Comparison of ENCODE assay signal across 18 mouse cellular contexts in genomic region chr7:31073546-31073945, GRCm38 (mm10). TPM values are rescaled to one million over a fixed set of nuclear protein-coding genes. Genes with fewer than 3 reads are reported as not detected.
"Had no signal": no experiment of that assay in that cellular context is flagged by ENCODE, and none has a peak within 500 bp of the region (broad histone marks: within the 10 kb centered on the region; RNA-seq: fewer than 3 reads in every experiment).

No protein-coding gene starts in this region.

- H3K27me3 ChIP-seq: limb, embryonic 13.5 days; liver, embryonic 12.5 days; liver, embryonic 15.5 days; midbrain, embryonic 12.5 days; neural tube, embryonic 13.5 days had no signal

- ATAC-seq: liver, embryonic 12.5 days; midbrain, embryonic 16.5 days had no signal

- H3K4me1 ChIP-seq: liver, embryonic 12.5 days; liver, embryonic 15.5 days; midbrain, embryonic 12.5 days had no signal

- H3K27ac ChIP-seq: limb, embryonic 13.5 days; liver, embryonic 12.5 days; liver, embryonic 15.5 days; macrophage; midbrain, embryonic 12.5 days; neural tube, embryonic 13.5 days had no signal

- H3K9ac ChIP-seq: limb, embryonic 13.5 days; liver, embryonic 12.5 days; liver, embryonic 15.5 days; midbrain, embryonic 12.5 days; neural tube, embryonic 13.5 days had no signal

- H3K9me3 ChIP-seq: limb, embryonic 10.5 days; limb, embryonic 13.5 days; liver, embryonic 12.5 days; liver, embryonic 15.5 days; midbrain, embryonic 12.5 days; neural tube, embryonic 13.5 days had no signal

- H3K4me3 ChIP-seq: limb, embryonic 10.5 days; limb, embryonic 13.5 days; liver, embryonic 12.5 days; liver, embryonic 15.5 days; midbrain, embryonic 12.5 days; myocyte; neural tube, embryonic 13.5 days had no signal

- DNase-seq: kidney, adult 18-20 months; kidney, adult 9 months; kidney, postnatal 10 days; kidney, postnatal 36 days; liver; lung, postnatal 14 days; thymus, adult 2 months; thymus, postnatal 14 days; thymus, postnatal 4 days had no signal

- H3K4me2 ChIP-seq: limb, embryonic 13.5 days; liver, embryonic 12.5 days; liver, embryonic 15.5 days; midbrain, embryonic 12.5 days; neural tube, embryonic 13.5 days had no signal

- H3K36me3 ChIP-seq: limb, embryonic 10.5 days; limb, embryonic 13.5 days; liver, embryonic 12.5 days; liver, embryonic 15.5 days; midbrain, embryonic 12.5 days; neural tube, embryonic 13.5 days had no signal

RNA-seq across cellular contexts. Expression of gene Fxyd3, which starts 3.0 kb away (rescaled TPM):
- polyA plus RNA-seq: macrophage; midbrain, embryonic 16.5 days had no signal

RNA-seq across cellular contexts. Expression of gene Lgi4, which starts 14.4 kb away (rescaled TPM):
- polyA plus RNA-seq: liver, embryonic 15.5 days; myocyte had no signal

RNA-seq across cellular contexts. Expression of gene Fxyd1, which starts 16.5 kb away (rescaled TPM):
- polyA plus RNA-seq: macrophage had no signal

RNA-seq across cellular contexts. Expression of gene Fxyd7, which starts 22.3 kb away (rescaled TPM):
- polyA plus RNA-seq: macrophage, myocyte had no signal
